Mouse (Mus musculus): ENCODE results near the gene Tnfrsf13b.

- TF ChIP-seq TAL1 (conservative IDR thresholded peaks at IDR 0.05; ENCODE audit: low read depth, low read length) (no peak), CTCF (IDR thresholded peaks at IDR 0.05; ENCODE audit: low read depth, low read length) (no peak), POLR2AphosphoS5 (IDR thresholded peaks at IDR 0.05; ENCODE audit: insufficient replicate concordance, low read depth, low read length) (no peak), GATA1 (IDR thresholded peaks at IDR 0.05; ENCODE audit: borderline replicate concordance, low read length) (no peak), GATA2 (IDR thresholded peaks at IDR 0.05; ENCODE audit: borderline replicate concordance, low read depth, low read length) (no peak)
Measured at GRCm38 (mm10) chr11:61102397-61103339, 23.9 kb upstream of the Tnfrsf13b start.
